Mouse (Mus musculus): ENCODE results near the gene Lin37. TPM values are rescaled to one million over a fixed set of nuclear protein-coding genes. Genes with fewer than 3 reads are reported as not detected.

Gene Lin37
- polyA plus RNA-seq, 1 experiment from 2014 or later: 46.2 TPM

DNA sequence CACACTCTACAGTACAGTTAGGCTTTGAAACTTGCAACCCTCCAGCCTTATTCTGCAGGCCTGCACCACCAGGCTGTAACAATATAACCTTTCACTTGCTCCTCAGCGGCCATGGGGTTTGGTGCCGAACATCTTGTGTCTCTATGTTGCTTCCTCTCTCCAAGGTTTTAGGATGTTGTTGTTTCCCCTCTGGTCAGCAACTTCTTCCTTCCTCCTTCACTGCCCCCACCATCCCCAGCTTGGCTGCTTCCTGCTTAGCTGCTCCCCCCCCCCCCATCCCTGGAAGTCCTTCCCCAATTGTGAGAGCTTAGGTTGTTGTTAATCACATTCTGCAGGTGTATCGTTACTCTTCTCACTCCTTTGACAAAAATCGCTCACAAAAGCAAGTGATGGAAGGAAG lies 51.6 kb downstream of the Lin37 start:
- no peaks in the 10 kb centered on the region for H3K27me3 ChIP-seq (ENCODE audit: control insufficient read depth, insufficient read depth, low read length)
- H3K36me3 ChIP-seq (ENCODE audit: control insufficient read depth, insufficient read depth, low read length): no peaks in the 10 kb centered on the region
- H3K27ac ChIP-seq (ENCODE audit: low read depth, low read length): no peak overlapping the region
- no peak overlapping the region for H3K9ac ChIP-seq (ENCODE audit: low read length)
- no peak for ATAC-seq (ENCODE audit: insufficient read depth, low FRiP score, low TSS enrichment)
- WGBS: 78% methylated on average over 4 of the region's 4 CpGs
- no peak for DNase-seq (ENCODE audit: low spot score)
- H3K4me3 ChIP-seq (ENCODE audit: low read depth, low read length): no peak overlapping the region
- H3K4me1 ChIP-seq (ENCODE audit: control insufficient read depth, insufficient read depth, low read length): no peaks in the 10 kb centered on the region
- H3K9me3 ChIP-seq (ENCODE audit: control insufficient read depth, low read length): no peaks in the 10 kb centered on the region
- no peak overlapping the region for H3K4me2 ChIP-seq (ENCODE audit: low read depth)

Small RNA genes within 50 kb of the gene (microRNA-seq; reads per million reads assigned to microRNA genes)
- 0.78 reads per million for gene Gm38670
- not detected for gene Mir3569

Other genes starting within 250 kb of the Lin37 start
- gene Syne4, start 245.0 kb downstream of the Lin37 start, polyA plus RNA-seq (2014; fragmentation: Nextera tagmentation; extraction: Ambion mirVana): 16.6 and 18.1 TPM in 2 replicates
- not detected in 2 replicates for gene E130208F15Rik, start 238.1 kb downstream of the Lin37 start, polyA plus RNA-seq (2014; fragmentation: Nextera tagmentation; extraction: Ambion mirVana)
- 23.1 and 26.5 TPM in 2 replicates for gene Sdhaf1, start 235.9 kb downstream of the Lin37 start, polyA plus RNA-seq (2014; fragmentation: Nextera tagmentation; extraction: Ambion mirVana)
- 6.3 TPM in 2 replicates for gene Lrfn3, start 197.1 kb downstream of the Lin37 start, polyA plus RNA-seq (2014; fragmentation: Nextera tagmentation; extraction: Ambion mirVana)
- gene Tyrobp, start 146.1 kb downstream of the Lin37 start, polyA plus RNA-seq (2014; fragmentation: Nextera tagmentation; extraction: Ambion mirVana): 17.8 and 17.9 TPM in 2 replicates
- not detected in 2 replicates for gene Hcst, start 140.0 kb downstream of the Lin37 start, polyA plus RNA-seq (2014; fragmentation: Nextera tagmentation; extraction: Ambion mirVana)
- 0.84 and 0.99 TPM in 2 replicates for gene Nfkbid, start 138.1 kb downstream of the Lin37 start, polyA plus RNA-seq (2014; fragmentation: Nextera tagmentation; extraction: Ambion mirVana)
- 150 and 165 TPM in 2 replicates for gene Aplp1, start 114.3 kb downstream of the Lin37 start, polyA plus RNA-seq (2014; fragmentation: Nextera tagmentation; extraction: Ambion mirVana)
- 19.0 and 19.6 TPM in 2 replicates for gene Kirrel2, start 102.1 kb downstream of the Lin37 start, polyA plus RNA-seq (2014; fragmentation: Nextera tagmentation; extraction: Ambion mirVana)
- gene Nphs1, start 101.5 kb downstream of the Lin37 start, polyA plus RNA-seq (2014; fragmentation: Nextera tagmentation; extraction: Ambion mirVana): 1.8 and 3.4 TPM in 2 replicates
- gene Prodh2, start 66.2 kb downstream of the Lin37 start, polyA plus RNA-seq (2014; fragmentation: Nextera tagmentation; extraction: Ambion mirVana): not detected in 2 replicates
- 48.8 and 51.1 TPM in 2 replicates for gene Arhgap33, start 24.8 kb downstream of the Lin37 start, polyA plus RNA-seq (2014; fragmentation: Nextera tagmentation; extraction: Ambion mirVana)
- gene Hspb6, start 7.7 kb downstream of the Lin37 start, polyA plus RNA-seq (2014; fragmentation: Nextera tagmentation; extraction: Ambion mirVana): 3.7 and 4.4 TPM in 2 replicates
- gene Proser3, start 7.5 kb downstream of the Lin37 start, polyA plus RNA-seq (2014; fragmentation: Nextera tagmentation; extraction: Ambion mirVana): 8.6 and 12.1 TPM in 2 replicates
- gene U2af1l4, start 3.5 kb upstream of the Lin37 start, polyA plus RNA-seq (2014; fragmentation: Nextera tagmentation; extraction: Ambion mirVana): 90.6 and 95.5 TPM in 2 replicates
- gene Gm49396, start 3.5 kb upstream of the Lin37 start, polyA plus RNA-seq (2014; fragmentation: Nextera tagmentation; extraction: Ambion mirVana): 7.3 and 7.6 TPM in 2 replicates
- 97.8 and 106 TPM in 2 replicates for gene Psenen, start 3.8 kb upstream of the Lin37 start, polyA plus RNA-seq (2014; fragmentation: Nextera tagmentation; extraction: Ambion mirVana)
- gene Igflr1, start 5.6 kb upstream of the Lin37 start, polyA plus RNA-seq (2014; fragmentation: Nextera tagmentation; extraction: Ambion mirVana): 1.3 and 3.6 TPM in 2 replicates
- 11.5 and 11.9 TPM in 2 replicates for gene Kmt2b, start 28.9 kb upstream of the Lin37 start, polyA plus RNA-seq (2014; fragmentation: Nextera tagmentation; extraction: Ambion mirVana)
- gene Zbtb32, start 39.1 kb upstream of the Lin37 start, polyA plus RNA-seq (2014; fragmentation: Nextera tagmentation; extraction: Ambion mirVana): 0.18 TPM in 1 of 2 replicates, not detected in the other
- gene Upk1a, start 53.0 kb upstream of the Lin37 start, polyA plus RNA-seq (2014; fragmentation: Nextera tagmentation; extraction: Ambion mirVana): 4.8 TPM in 2 replicates
- 786 and 833 TPM in 2 replicates for gene Cox6b1, start 66.3 kb upstream of the Lin37 start, polyA plus RNA-seq (2014; fragmentation: Nextera tagmentation; extraction: Ambion mirVana)
- gene Etv2, start 76.0 kb upstream of the Lin37 start, polyA plus RNA-seq (2014; fragmentation: Nextera tagmentation; extraction: Ambion mirVana): not detected in 2 replicates
- gene Rbm42, start 90.5 kb upstream of the Lin37 start, polyA plus RNA-seq (2014; fragmentation: Nextera tagmentation; extraction: Ambion mirVana): 133 and 134 TPM in 2 replicates
- gene Haus5, start 105.2 kb upstream of the Lin37 start, polyA plus RNA-seq (2014; fragmentation: Nextera tagmentation; extraction: Ambion mirVana): 49.4 and 57.7 TPM in 2 replicates
- not detected in 2 replicates for gene Pmis2, start 111.8 kb upstream of the Lin37 start, polyA plus RNA-seq (2014; fragmentation: Nextera tagmentation; extraction: Ambion mirVana)
- 0.58 TPM in 1 of 2 replicates, not detected in the other for gene 2200002J24Rik, start 139.1 kb upstream of the Lin37 start, polyA plus RNA-seq (2014; fragmentation: Nextera tagmentation; extraction: Ambion mirVana)
- 0.81 and 0.84 TPM in 2 replicates for gene Atp4a, start 152.4 kb upstream of the Lin37 start, polyA plus RNA-seq (2014; fragmentation: Nextera tagmentation; extraction: Ambion mirVana)
- 167 and 172 TPM in 2 replicates for gene Tmem147, start 169.7 kb upstream of the Lin37 start, polyA plus RNA-seq (2014; fragmentation: Nextera tagmentation; extraction: Ambion mirVana)
- 0.27 and 0.88 TPM in 2 replicates for gene Gapdhs, start 183.8 kb upstream of the Lin37 start, polyA plus RNA-seq (2014; fragmentation: Nextera tagmentation; extraction: Ambion mirVana)
- gene Sbsn, start 191.6 kb upstream of the Lin37 start, polyA plus RNA-seq (2014; fragmentation: Nextera tagmentation; extraction: Ambion mirVana): 0.09 and 0.74 TPM in 2 replicates
- gene Dmkn, start 203.9 kb upstream of the Lin37 start, polyA plus RNA-seq (2014; fragmentation: Nextera tagmentation; extraction: Ambion mirVana): not detected in 2 replicates
- not detected in 2 replicates for gene Krtdap, start 228.1 kb upstream of the Lin37 start, polyA plus RNA-seq (2014; fragmentation: Nextera tagmentation; extraction: Ambion mirVana)

All from neural tube, embryonic 11.5 days (tissue).